Mouse (Mus musculus) layer of hippocampus, adult 18-20 months (tissue): Measurements from ENCODE around the gene Fibin. TPM values are rescaled to one million over a fixed set of nuclear protein-coding genes. Genes with fewer than 3 reads are reported as not detected.

Source experiments
- DNase-seq, 2 experiments: peaks; one replicate each; pipeline ENCODE4 v3.0.0; 2022; ENCODE audit warnings: low spot score in 2 of 2
- total RNA-seq, 2 experiments: library from RNA; stranded (reverse); gene quantifications; 2 replicates each; pipeline ENCODE4 v1.2.3; 2021

Gene Fibin
- total RNA-seq, 2 experiments from 2014 or later: 2.6 to 2.9 TPM

DNA sequence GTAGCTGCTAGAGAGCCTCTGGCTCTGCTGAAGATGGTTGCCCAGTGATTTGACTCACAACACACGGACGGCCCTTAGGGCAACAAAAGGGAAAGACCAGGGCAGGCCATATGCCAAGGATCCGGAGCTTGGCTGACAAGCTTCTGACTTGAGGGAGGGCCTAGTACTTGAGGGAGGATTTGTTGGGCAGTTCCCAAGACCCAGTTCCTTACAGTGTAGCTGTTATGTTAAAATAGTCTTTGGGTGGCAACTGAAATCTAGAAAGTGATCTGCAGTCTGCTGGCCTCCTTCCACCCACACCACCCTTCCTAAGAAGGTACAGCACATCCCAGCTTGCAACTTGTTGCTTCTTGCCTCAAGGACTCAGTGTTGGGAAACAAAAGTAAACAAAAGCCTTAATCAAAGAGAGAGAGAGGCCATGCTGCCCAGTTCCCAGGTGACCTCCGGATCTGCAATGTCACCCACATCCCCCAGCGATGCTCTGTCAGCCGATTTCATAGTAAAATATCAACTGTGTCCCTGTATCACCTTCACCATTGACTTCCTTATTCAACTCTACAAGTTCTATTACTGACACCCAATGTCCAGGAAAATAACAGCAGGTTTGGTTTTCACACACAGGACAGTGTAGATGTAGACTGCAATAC is 48.4 kb downstream of the Fibin start, which contains the start of gene Bbox1:
Gene Bbox1 (minus strand): TSS at position 52 of the 647 bp plus-strand sequence.
- no peak for DNase-seq

DNA sequence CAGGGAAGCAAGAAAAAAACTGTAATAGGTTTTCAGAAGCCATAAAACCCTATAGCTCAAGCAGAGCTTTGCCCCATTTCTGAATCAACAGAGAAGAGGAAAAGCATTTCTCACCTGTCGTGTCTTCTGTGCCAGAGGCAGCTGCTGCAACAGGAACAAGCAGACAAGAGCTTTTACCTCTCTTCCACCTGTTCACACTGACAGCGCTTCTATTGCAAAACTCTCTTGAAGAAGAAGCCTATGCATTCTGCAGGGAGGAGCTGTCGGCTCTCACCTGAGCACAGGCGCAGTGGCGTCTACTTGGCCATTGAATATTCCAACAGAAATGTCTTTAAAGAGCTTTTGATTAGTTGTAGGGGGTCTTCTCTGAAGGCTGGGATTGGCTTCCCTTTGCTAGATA is 48.9 kb downstream of the Fibin start:
- DNase-seq: no peak

DNA sequence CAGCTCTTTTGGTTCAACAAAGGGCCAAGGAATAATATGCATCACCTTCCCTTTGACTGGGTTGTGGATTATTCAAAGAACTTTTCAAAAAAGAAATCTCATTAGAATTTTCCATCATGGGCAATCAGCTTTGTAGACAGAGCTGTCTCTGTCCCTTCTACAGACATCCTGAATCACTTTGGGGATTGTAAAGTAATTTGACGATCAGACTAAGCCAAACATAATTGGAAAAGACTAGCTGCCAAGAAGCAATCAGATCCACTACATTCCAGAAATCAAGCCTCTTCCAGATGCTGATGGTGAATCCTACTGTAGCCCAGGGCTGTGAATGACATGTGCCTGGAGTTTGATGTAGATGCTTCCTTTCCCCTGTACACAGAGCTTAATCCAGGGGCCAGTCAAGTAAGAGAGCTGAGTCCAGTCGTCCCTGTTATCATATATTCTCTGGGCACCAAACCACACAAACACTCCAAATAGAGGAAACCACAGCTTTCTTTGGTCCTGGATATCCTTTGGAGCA is 49.6 kb downstream of the Fibin start:
- DNase-seq: no peak

Other genes with a start within 250 kb of the Fibin start
- 1 to 10 TPM; 1.3 to 1.5 TPM for gene Bbox1, start 48.6 kb downstream of the Fibin start, total RNA-seq
- not detected for gene Slc5a12, start 234.1 kb upstream of the Fibin start, total RNA-seq